Mouse (Mus musculus) hindbrain, embryonic 10.5 days (tissue): Measurements from ENCODE around the gene Fuom. TPM values are rescaled to one million over a fixed set of nuclear protein-coding genes. Genes with fewer than 3 reads are reported as not detected.
A peak's percentile ranks its signal among the peaks of the same experiment; 100 is the strongest.

Experiments
- DNase-seq: peaks from one replicate; pipeline ENCODE4 v3.0.0-alpha.2; 2017; ENCODE audit warnings: low spot score
- H3K27ac ChIP-seq: fragments of 300-500 bp; sonication (generic); 2 replicates; pipeline ENCODE4 v1.5.1; 2016; ENCODE audit warnings: mild to moderate bottlenecking, moderate library complexity
- H3K27me3 ChIP-seq: fragments of 300-500 bp; sonication (generic); 2 replicates; pipeline ENCODE4 v1.6.1; 2016; ENCODE audit warnings: mild to moderate bottlenecking; ENCODE audit not compliant: poor library complexity, insufficient read depth, severe bottlenecking
- H3K36me3 ChIP-seq: fragments of 300-500 bp; sonication (generic); 2 replicates; pipeline ENCODE4 v1.6.1; 2016; ENCODE audit warnings: mild to moderate bottlenecking, moderate library complexity
- H3K4me1 ChIP-seq: fragments of 300-500 bp; sonication (generic); replicated peaks from 2 replicates; pipeline ENCODE4 v1.6.1; 2016; ENCODE audit warnings: mild to moderate bottlenecking
- H3K4me3 ChIP-seq: fragments of 300-500 bp; sonication (generic); 2 replicates; pipeline ENCODE4 v1.5.1; 2016; ENCODE audit warnings: mild to moderate bottlenecking, moderate library complexity
- H3K9me3 ChIP-seq: fragments of 300-500 bp; sonication (generic); 2 replicates; pipeline ENCODE4 v1.6.1; 2016; ENCODE audit warnings: mild to moderate bottlenecking, moderate library complexity
- WGBS: fragments of 180-500 bp; shearing (Covaris S2); methylation state at CpG from one replicate; pipeline ENCODE4 v1.1.7; 2016; 5-methylcytosine and 5-hydroxymethylcytosine counted together
- polyA plus RNA-seq: library from polyadenylated mRNA; unstranded; fragments of >200 nt; fragmentation: Nextera tagmentation; extraction: Ambion mirVana; gene quantifications from 2 replicates; pipeline ENCODE4 v1.2.1, GENCODE M21; 2016

The Fuom gene
- polyA plus RNA-seq, 1 experiment from 2014 or later = 17.9 TPM

DNA sequence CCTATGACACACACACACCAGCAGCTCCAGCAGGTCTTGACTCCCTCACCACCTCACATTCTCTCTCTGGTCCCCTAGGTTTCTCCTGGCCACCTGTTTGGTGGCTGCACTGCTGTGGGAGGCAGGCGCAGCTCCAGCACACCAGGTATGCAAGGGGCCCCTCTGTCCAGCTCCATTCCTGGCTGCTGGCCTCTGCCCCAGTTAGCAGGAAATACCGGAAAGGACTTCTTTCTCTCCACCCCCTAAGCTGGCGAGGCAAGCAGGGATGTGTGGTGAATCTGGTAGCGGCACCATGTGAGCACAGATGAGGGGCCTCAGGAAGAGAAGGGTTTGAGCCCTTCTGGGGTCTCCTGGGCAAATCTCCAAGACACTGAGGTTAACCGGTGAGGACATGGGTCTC is 7.3 kb downstream of the Fuom start:
- no peaks in the 10 kb centered on the region for H3K36me3 ChIP-seq
- DNase-seq = no peak
- 67% methylated on average over 5 of the region's 5 CpGs for WGBS
- no peak overlapping the region for H3K27ac ChIP-seq
- H3K4me3 ChIP-seq = no peak overlapping the region
- H3K9me3 ChIP-seq = no peaks in the 10 kb centered on the region
- H3K27me3 ChIP-seq = 0 out of 2 replicates have a peak, but pooled peaks cover 2% of the 10 kb centered on the region
- H3K4me1 ChIP-seq = 0 out of 2 replicates have a peak, but pooled peaks cover 4% of the 10 kb centered on the region

GRCm38 (mm10) chr7:140092924-140093528 is 9.2 kb downstream of the Fuom start, which contains the start of gene Prap1:
Prap1 (plus strand) TSS chr7:140093395.
- H3K27ac ChIP-seq = no peak within 1 kb of the TSS
- 70% methylated on average over 5 of the region's 5 CpGs for WGBS
- no peak within 1 kb of the TSS for H3K4me3 ChIP-seq
- H3K36me3 ChIP-seq = no peaks in the 10 kb centered on the region
- no peaks in the 10 kb centered on the region for H3K9me3 ChIP-seq
- H3K27me3 ChIP-seq = no peaks in the 10 kb centered on the region
- DNase-seq = no peak
- H3K4me1 ChIP-seq = 0 out of 2 replicates have a peak, but pooled peaks cover 4% of the 10 kb centered on the region

DNA sequence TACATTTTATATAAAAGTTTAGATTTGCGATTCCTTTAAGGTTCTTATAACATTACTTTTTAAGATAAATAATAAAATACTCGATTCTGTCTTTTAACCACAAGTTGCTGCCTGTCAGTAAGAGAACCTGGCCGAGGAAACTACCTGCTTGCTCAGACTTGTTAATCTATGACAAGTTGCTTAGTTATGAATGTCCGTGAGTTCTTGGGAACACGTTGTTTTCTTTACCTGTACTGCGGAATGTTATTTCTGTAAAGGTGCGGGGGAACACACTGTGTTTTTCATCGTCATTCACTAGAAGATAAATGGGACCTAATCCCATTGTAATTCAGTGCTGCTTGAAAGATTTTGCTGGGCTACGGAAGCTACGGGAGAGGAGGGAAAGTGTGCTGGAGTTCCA is 11.6 kb downstream of the Fuom start:
- no peak for DNase-seq
- no peaks in the 10 kb centered on the region for H3K27me3 ChIP-seq
- H3K27ac ChIP-seq = no peak overlapping the region
- no peaks in the 10 kb centered on the region for H3K9me3 ChIP-seq
- H3K36me3 ChIP-seq = no peaks in the 10 kb centered on the region
- H3K4me1 ChIP-seq = 0 out of 2 replicates have a peak, but pooled peaks cover 4% of the 10 kb centered on the region
- no peak overlapping the region for H3K4me3 ChIP-seq
- 83% methylated on average over 10 of the region's 10 CpGs for WGBS

DNA sequence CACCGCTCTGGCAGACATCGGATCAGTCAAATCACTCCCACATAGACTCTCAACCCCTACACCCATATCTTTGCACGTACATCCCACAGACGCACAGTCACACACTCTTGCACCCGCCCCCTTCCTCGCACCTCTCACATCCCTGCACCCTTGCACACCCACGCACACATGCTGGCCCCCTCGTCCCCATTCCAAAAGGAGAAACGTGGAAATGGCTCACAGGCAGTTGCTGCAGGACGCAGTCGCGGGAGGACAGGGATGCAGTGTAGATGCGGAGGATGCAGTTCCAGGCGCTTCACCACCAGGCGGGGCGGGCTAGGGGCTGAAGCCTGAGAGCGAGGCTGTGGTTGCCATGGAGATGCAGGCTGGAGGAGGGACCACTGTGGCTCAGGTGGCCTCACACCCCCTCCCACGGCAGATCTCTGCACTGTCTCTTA is 20.0 kb downstream of the Fuom start, which contains the start of gene Caly:
Caly (minus strand) TSS at position 307 of the 437 bp plus-strand sequence.
- Histone ChIP-seq H3K36me3 (no peaks in the 10 kb centered on the region), H3K27me3 (peaks cover 43% of the 10 kb centered on the region), H3K27ac (peak within 1 kb of the TSS; percentile 56; the same call in 1 of the 2 replicates), H3K4me1 (peaks cover 32% of the 10 kb centered on the region), H3K4me3 (peak within 1 kb of the TSS; percentile 48), H3K9me3 (no peaks in the 10 kb centered on the region)
- WGBS = 5% methylated on average over 18 of the region's 18 CpGs
- peak; percentile 82 for DNase-seq

DNA sequence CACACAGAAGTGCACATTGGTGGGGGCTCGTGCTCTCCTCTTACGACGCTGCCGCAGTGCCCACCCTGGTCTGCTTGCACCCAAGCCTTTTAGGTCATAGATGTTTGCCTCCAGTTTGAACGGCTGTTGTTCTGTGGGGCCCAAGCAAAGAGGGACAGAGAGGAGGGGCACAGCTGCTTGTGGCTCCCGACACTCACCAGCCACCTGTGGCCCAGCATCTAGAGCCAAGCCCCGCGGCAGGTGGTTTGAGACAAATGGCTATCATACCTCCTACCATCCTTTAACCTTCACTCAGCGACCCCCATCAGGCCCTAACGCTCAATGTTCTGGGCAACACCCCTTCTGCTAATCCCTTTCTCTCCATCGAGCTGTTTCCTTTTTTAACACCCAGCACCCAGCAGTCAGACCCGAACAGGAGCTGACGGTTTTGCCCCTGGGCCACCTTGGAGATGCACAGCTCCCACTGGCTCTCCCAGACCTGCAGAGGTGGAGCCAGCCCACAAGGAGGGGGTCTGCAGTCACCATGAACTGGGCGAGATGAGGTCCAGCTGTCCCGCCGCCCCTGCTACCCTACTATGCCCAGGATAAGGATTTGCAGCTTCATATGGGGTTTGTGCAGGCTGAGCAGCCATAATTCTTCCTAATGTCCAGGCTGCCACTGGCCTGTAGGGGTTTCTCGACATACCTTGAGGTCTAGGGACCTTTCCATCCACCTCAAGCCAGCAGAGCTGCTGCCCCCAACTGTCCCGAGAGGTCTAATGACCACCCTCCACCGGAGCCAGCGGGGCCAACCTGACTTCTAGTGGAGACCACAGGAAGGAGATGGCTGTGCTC is 20.6 kb downstream of the Fuom start:
- Histone ChIP-seq H3K9me3 (no peaks in the 10 kb centered on the region), H3K36me3 (no peaks in the 10 kb centered on the region), H3K4me3 (peak overlapping the region; percentile 48), H3K27me3 (peaks cover 43% of the 10 kb centered on the region), H3K4me1 (peaks cover 32% of the 10 kb centered on the region), H3K27ac (peak overlapping the region; percentile 56; the same call in 1 of the 2 replicates)
- DNase-seq = peak; percentile 10
- WGBS = 16% methylated on average over 20 of the region's 20 CpGs

DNA sequence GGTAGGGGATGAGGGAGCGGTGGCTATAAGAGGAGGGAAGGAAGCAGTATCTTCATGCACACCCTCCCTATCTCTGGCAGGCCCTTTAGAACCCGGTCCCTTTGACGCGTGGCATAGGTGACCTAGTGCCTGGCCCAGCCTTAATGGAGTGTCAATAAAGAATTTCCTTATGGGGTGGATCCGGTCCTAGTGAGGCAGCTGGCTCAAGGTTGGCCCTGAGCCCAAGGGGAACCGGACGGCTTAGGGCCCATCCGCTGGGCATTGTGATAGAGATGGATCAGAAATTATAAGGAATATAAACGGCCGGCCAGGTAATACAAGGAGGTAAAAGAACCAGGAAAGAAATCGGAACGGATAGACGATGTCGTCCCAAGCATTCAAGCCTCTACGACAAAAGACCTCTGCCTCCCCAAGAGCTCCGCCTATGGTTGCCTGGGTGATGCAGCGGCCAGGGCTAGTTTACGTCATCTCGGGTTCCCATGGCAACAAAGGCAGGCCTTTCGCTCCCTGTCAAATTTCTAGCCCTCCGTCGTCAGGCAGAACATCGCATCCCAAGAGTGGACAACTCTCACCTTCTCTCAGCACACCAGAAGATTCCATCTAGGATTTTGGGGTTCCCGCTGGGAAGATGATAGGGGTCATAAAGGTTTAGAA is 21.6 kb downstream of the Fuom start:
- DNase-seq = peak; percentile 91
- 3% methylated on average over 24 of the region's 24 CpGs for WGBS
- H3K9me3 ChIP-seq = no peaks in the 10 kb centered on the region
- H3K4me3 ChIP-seq = peak overlapping the region; percentile 48
- H3K27me3 ChIP-seq = peaks cover 43% of the 10 kb centered on the region
- peaks cover 32% of the 10 kb centered on the region for H3K4me1 ChIP-seq
- peak overlapping the region; percentile 82 for H3K27ac ChIP-seq
- no peaks in the 10 kb centered on the region for H3K36me3 ChIP-seq

- WGBS = 7% methylated on average over 5 of the region's 5 CpGs
- H3K4me3 ChIP-seq = no peak overlapping the region
- H3K27ac ChIP-seq = no peak overlapping the region
- peak; percentile 74 for DNase-seq
- H3K9me3 ChIP-seq = no peaks in the 10 kb centered on the region
- peaks cover 32% of the 10 kb centered on the region for H3K4me1 ChIP-seq
- H3K27me3 ChIP-seq = peaks cover 43% of the 10 kb centered on the region
- no peaks in the 10 kb centered on the region for H3K36me3 ChIP-seq
Measured at GRCm38 (mm10) chr7:140078711-140079110, 23.5 kb downstream of the Fuom start.

- H3K27ac ChIP-seq = no peak overlapping the region
- no peak for DNase-seq
- peaks cover 28% of the 10 kb centered on the region for H3K4me1 ChIP-seq
- H3K4me3 ChIP-seq = no peak overlapping the region
- H3K27me3 ChIP-seq = peaks cover 42% of the 10 kb centered on the region
- WGBS = 80% methylated on average over 6 of the region's 6 CpGs
- H3K9me3 ChIP-seq = no peaks in the 10 kb centered on the region
- no peaks in the 10 kb centered on the region for H3K36me3 ChIP-seq
Measured at GRCm38 (mm10) chr7:140077698-140078097, 24.5 kb downstream of the Fuom start.

- WGBS = 31% methylated on average over 39 of the region's 39 CpGs
- peak overlapping the region; percentile 45 for H3K4me3 ChIP-seq
- peak; percentile 47 for DNase-seq
- no peaks in the 10 kb centered on the region for H3K36me3 ChIP-seq
- H3K9me3 ChIP-seq = no peaks in the 10 kb centered on the region
- peaks cover 11% of the 10 kb centered on the region for H3K4me1 ChIP-seq
- H3K27me3 ChIP-seq = peaks cover 66% of the 10 kb centered on the region
- H3K27ac ChIP-seq = peak overlapping the region; percentile 78
Measured at GRCm38 (mm10) chr7:140070042-140070711, 32.1 kb downstream of the Fuom start.

DNA sequence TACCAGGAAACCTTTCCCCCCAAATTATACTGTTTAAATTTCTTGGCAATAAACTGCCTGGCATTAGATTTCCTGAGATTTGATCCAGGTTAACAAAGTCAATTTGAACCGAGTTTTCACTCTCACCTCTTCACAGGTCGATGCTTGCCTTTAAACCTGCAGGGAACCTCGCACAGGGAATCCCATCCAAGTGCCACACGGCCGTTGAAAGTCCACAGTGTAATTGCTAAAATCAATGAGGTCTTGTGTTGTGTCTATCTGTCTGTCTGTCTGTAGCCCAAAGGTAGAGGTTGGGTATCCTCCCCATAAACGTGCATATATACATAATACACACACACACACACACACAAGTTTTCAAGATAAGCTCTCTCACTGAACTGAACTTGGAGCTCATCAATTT is 34.8 kb downstream of the Fuom start:
- no peak for DNase-seq
- Histone ChIP-seq H3K27me3 (peaks cover 86% of the 10 kb centered on the region), H3K36me3 (no peaks in the 10 kb centered on the region), H3K4me3 (no peak overlapping the region), H3K4me1 (peaks cover 34% of the 10 kb centered on the region), H3K9me3 (no peaks in the 10 kb centered on the region), H3K27ac (no peak overlapping the region)
- 72% methylated on average over 6 of the region's 6 CpGs for WGBS

- peak; percentile 79 for DNase-seq
- H3K27me3 ChIP-seq = peaks cover 97% of the 10 kb centered on the region
- H3K27ac ChIP-seq = peak overlapping the region; percentile 95
- WGBS = 18% methylated on average over 7 of the region's 7 CpGs
- peaks cover 69% of the 10 kb centered on the region for H3K4me1 ChIP-seq
- H3K9me3 ChIP-seq = no peaks in the 10 kb centered on the region
- H3K4me3 ChIP-seq = no peak overlapping the region
- no peaks in the 10 kb centered on the region for H3K36me3 ChIP-seq
Measured at GRCm38 (mm10) chr7:140063092-140063491, 39.1 kb downstream of the Fuom start.

- Histone ChIP-seq H3K4me3 (peak overlapping the region; percentile 52), H3K36me3 (no peaks in the 10 kb centered on the region), H3K27ac (peak overlapping the region; percentile 95), H3K4me1 (peaks cover 77% of the 10 kb centered on the region), H3K9me3 (no peaks in the 10 kb centered on the region), H3K27me3 (peaks cover 97% of the 10 kb centered on the region)
- DNase-seq = peak; percentile 63
- WGBS = 12% methylated on average over 11 of the region's 11 CpGs
Measured at GRCm38 (mm10) chr7:140062307-140062706, 39.9 kb downstream of the Fuom start.
